Mouse (Mus musculus): ENCODE data around the gene Leap2. TPM values are rescaled to one million over a fixed set of nuclear protein-coding genes. Genes with fewer than 3 reads are reported as not detected.

The Leap2 gene
- total and polyA plus RNA-seq, 2 experiments from 2014 or later: not detected

GRCm38 (mm10) chr11:53418048-53418447 is 4.9 kb downstream of the Leap2 start:
- Histone ChIP-seq H3K27ac (ENCODE audit: low read depth, low read length) (no peak overlapping the region), H3K9me3 (ENCODE audit: low read length) (no peaks in the 10 kb centered on the region), H3K4me1 (ENCODE audit: insufficient read depth) (no peaks in the 10 kb centered on the region), H3K27me3 (ENCODE audit: insufficient read depth, low read length) (no peaks in the 10 kb centered on the region), H3K4me2 (ENCODE audit: low read depth) (no peak overlapping the region), H3K9ac (no peak overlapping the region), H3K4me3 (ENCODE audit: low read depth, low read length) (no peak overlapping the region), H3K36me3 (ENCODE audit: insufficient read depth) (peaks cover 70% of the 10 kb centered on the region)
- ATAC-seq: no peak
- TF ChIP-seq CTCF (IDR thresholded peaks at IDR 0.05; ENCODE audit: low read depth): no peak
- no peak for DNase-seq

- DNase-seq: no peak
- Histone ChIP-seq H3K4me1 (ENCODE audit: insufficient read depth) (no peaks in the 10 kb centered on the region), H3K4me2 (ENCODE audit: low read depth) (no peak overlapping the region), H3K27me3 (ENCODE audit: insufficient read depth, low read length) (no peaks in the 10 kb centered on the region), H3K4me3 (ENCODE audit: low read depth, low read length) (no peak overlapping the region), H3K9me3 (ENCODE audit: low read length) (no peaks in the 10 kb centered on the region), H3K9ac (no peak overlapping the region), H3K36me3 (ENCODE audit: insufficient read depth) (peaks cover 85% of the 10 kb centered on the region), H3K27ac (ENCODE audit: low read depth, low read length) (no peak overlapping the region)
- WGBS: 94% methylated on average over 4 of the region's 4 CpGs
- no peak for TF ChIP-seq CTCF (IDR thresholded peaks at IDR 0.05; ENCODE audit: low read depth)
- ATAC-seq: no peak
Observed at GRCm38 (mm10) chr11:53413871-53414270, 9.1 kb downstream of the Leap2 start.

GRCm38 (mm10) chr11:53411738-53412137 is 11.2 kb downstream of the Leap2 start:
- ATAC-seq: no peak
- Histone ChIP-seq H3K27ac (ENCODE audit: low read depth, low read length) (no peak overlapping the region), H3K27me3 (ENCODE audit: insufficient read depth, low read length) (no peaks in the 10 kb centered on the region), H3K4me3 (ENCODE audit: low read depth, low read length) (no peak overlapping the region), H3K4me1 (ENCODE audit: insufficient read depth) (no peaks in the 10 kb centered on the region), H3K36me3 (ENCODE audit: insufficient read depth) (peaks cover 79% of the 10 kb centered on the region), H3K9ac (no peak overlapping the region), H3K4me2 (ENCODE audit: low read depth) (no peak overlapping the region), H3K9me3 (ENCODE audit: low read length) (no peaks in the 10 kb centered on the region)
- peak; percentile 32 for DNase-seq
- TF ChIP-seq CTCF (IDR thresholded peaks at IDR 0.05; ENCODE audit: low read depth): peak; percentile 67

GRCm38 (mm10) chr11:53403638-53404037 is 19.3 kb downstream of the Leap2 start:
- Histone ChIP-seq H3K36me3 (ENCODE audit: insufficient read depth) (peaks cover 64% of the 10 kb centered on the region), H3K27me3 (ENCODE audit: insufficient read depth, low read length) (no peaks in the 10 kb centered on the region), H3K27ac (ENCODE audit: low read depth, low read length) (no peak overlapping the region), H3K4me3 (ENCODE audit: low read depth, low read length) (no peak overlapping the region), H3K9me3 (ENCODE audit: low read length) (no peaks in the 10 kb centered on the region), H3K4me2 (ENCODE audit: low read depth) (no peak overlapping the region), H3K9ac (no peak overlapping the region), H3K4me1 (ENCODE audit: insufficient read depth) (no peaks in the 10 kb centered on the region)
- TF ChIP-seq CTCF (IDR thresholded peaks at IDR 0.05; ENCODE audit: low read depth): no peak
- DNase-seq (no peak), ATAC-seq (no peak)
- 100% methylated on average over 1 of the region's 1 CpGs for WGBS

GRCm38 (mm10) chr11:53393856-53394255 is 29.1 kb downstream of the Leap2 start:
- H3K4me1 ChIP-seq (ENCODE audit: insufficient read depth): no peaks in the 10 kb centered on the region
- ATAC-seq: no peak
- no peak overlapping the region for H3K4me2 ChIP-seq (ENCODE audit: low read depth)
- no peak for TF ChIP-seq CTCF (IDR thresholded peaks at IDR 0.05; ENCODE audit: low read depth)
- H3K9ac ChIP-seq: no peak overlapping the region
- H3K4me3 ChIP-seq (ENCODE audit: low read depth, low read length): no peak overlapping the region
- 94% methylated on average over 1 of the region's 1 CpGs for WGBS
- peaks cover 25% of the 10 kb centered on the region for H3K36me3 ChIP-seq (ENCODE audit: insufficient read depth)
- no peaks in the 10 kb centered on the region for H3K9me3 ChIP-seq (ENCODE audit: low read length)
- H3K27ac ChIP-seq (ENCODE audit: low read depth, low read length): no peak overlapping the region
- DNase-seq: no peak
- no peaks in the 10 kb centered on the region for H3K27me3 ChIP-seq (ENCODE audit: insufficient read depth, low read length)

GRCm38 (mm10) chr11:53383758-53384428 is 39.1 kb downstream of the Leap2 start:
- WGBS: 97% methylated on average over 2 of the region's 2 CpGs
- no peak for DNase-seq

GRCm38 (mm10) chr11:53378918-53379317 is 44.1 kb downstream of the Leap2 start:
- no peak overlapping the region for H3K4me3 ChIP-seq (ENCODE audit: low read depth, low read length)
- no peak overlapping the region for H3K9ac ChIP-seq
- H3K4me2 ChIP-seq (ENCODE audit: low read depth): no peak overlapping the region
- H3K27me3 ChIP-seq (ENCODE audit: insufficient read depth, low read length): no peaks in the 10 kb centered on the region
- TF ChIP-seq CTCF (IDR thresholded peaks at IDR 0.05; ENCODE audit: low read depth): no peak
- H3K9me3 ChIP-seq (ENCODE audit: low read length): no peaks in the 10 kb centered on the region
- peaks cover 19% of the 10 kb centered on the region for H3K36me3 ChIP-seq (ENCODE audit: insufficient read depth)
- no peaks in the 10 kb centered on the region for H3K4me1 ChIP-seq (ENCODE audit: insufficient read depth)
- WGBS: 93% methylated on average over 1 of the region's 1 CpGs
- no peak overlapping the region for H3K27ac ChIP-seq (ENCODE audit: low read depth, low read length)
- ATAC-seq: no peak
- DNase-seq: no peak

More at GRCm38 (mm10) chr11:53383758-53384428, 39.1 kb downstream of the Leap2 start:
- no peak for ATAC-seq
- no peak for TF ChIP-seq CTCF (IDR thresholded peaks at IDR 0.05; ENCODE audit: low read depth)
- H3K4me1 ChIP-seq (ENCODE audit: insufficient read depth): no peaks in the 10 kb centered on the region
- no peak overlapping the region for H3K4me2 ChIP-seq (ENCODE audit: low read depth)
- no peak overlapping the region for H3K4me3 ChIP-seq (ENCODE audit: low read depth, low read length)
- H3K9ac ChIP-seq: no peak overlapping the region
- H3K9me3 ChIP-seq (ENCODE audit: low read length): no peaks in the 10 kb centered on the region
- H3K27ac ChIP-seq (ENCODE audit: low read depth, low read length): no peak overlapping the region
- H3K36me3 ChIP-seq (ENCODE audit: insufficient read depth): peaks cover 21% of the 10 kb centered on the region
- H3K27me3 ChIP-seq (ENCODE audit: insufficient read depth, low read length): no peaks in the 10 kb centered on the region

Small RNA genes lying within 50 kb of the gene (microRNA-seq; reads per million reads assigned to microRNA genes)
- 0.39 to 0.49 reads per million in 2 experiments for gene Mir6920

Other genes starting within 250 kb of the Leap2 start
- gene Hspa4, start 122.7 kb downstream of the Leap2 start, total RNA-seq (2014; rRNA removed): 112 and 138 TPM in 2 replicates
- 42.1 and 46.9 TPM in 2 replicates for gene Hspa4, start 122.7 kb downstream of the Leap2 start, polyA plus RNA-seq (2015; fragmentation: Nextera tagmentation; extraction: Ambion mirVana)
- gene Zcchc10, start 98.5 kb downstream of the Leap2 start, total RNA-seq (2014; rRNA removed): 0.86 and 2.8 TPM in 2 replicates
- 16.0 and 17.1 TPM in 2 replicates for gene Zcchc10, start 98.5 kb downstream of the Leap2 start, polyA plus RNA-seq (2015; fragmentation: Nextera tagmentation; extraction: Ambion mirVana)
- gene Aff4, start 72.3 kb downstream of the Leap2 start, total RNA-seq (2014; rRNA removed): 110 and 147 TPM in 2 replicates
- 67.0 and 98.5 TPM in 2 replicates for gene Aff4, start 72.3 kb downstream of the Leap2 start, polyA plus RNA-seq (2015; fragmentation: Nextera tagmentation; extraction: Ambion mirVana)
- gene Uqcrq, start 7.7 kb upstream of the Leap2 start, total RNA-seq (2014; rRNA removed): 20.6 and 30.5 TPM in 2 replicates
- gene Uqcrq, start 7.7 kb upstream of the Leap2 start, polyA plus RNA-seq (2015; fragmentation: Nextera tagmentation; extraction: Ambion mirVana): 822 and 1,049 TPM in 2 replicates
- 0.67 and 2.3 TPM in 2 replicates for gene Gdf9, start 7.9 kb upstream of the Leap2 start, total RNA-seq (2014; rRNA removed)
- gene Gdf9, start 7.9 kb upstream of the Leap2 start, polyA plus RNA-seq (2015; fragmentation: Nextera tagmentation; extraction: Ambion mirVana): 2.0 and 3.0 TPM in 2 replicates
- not detected in 2 replicates for gene Gm10447, start 33.9 kb upstream of the Leap2 start, total RNA-seq (2014; rRNA removed)
- gene Gm10447, start 33.9 kb upstream of the Leap2 start, polyA plus RNA-seq (2015; fragmentation: Nextera tagmentation; extraction: Ambion mirVana): not detected in 2 replicates
- gene Shroom1, start 34.0 kb upstream of the Leap2 start, total RNA-seq (2014; rRNA removed): 3.0 and 4.9 TPM in 2 replicates
- 2.0 TPM in 2 replicates for gene Shroom1, start 34.0 kb upstream of the Leap2 start, polyA plus RNA-seq (2015; fragmentation: Nextera tagmentation; extraction: Ambion mirVana)
- gene Gm9837, start 47.3 kb upstream of the Leap2 start, total RNA-seq (2014; rRNA removed): 1.7 TPM in 1 of 2 replicates, not detected in the other
- not detected in 2 replicates for gene Gm9837, start 47.3 kb upstream of the Leap2 start, polyA plus RNA-seq (2015; fragmentation: Nextera tagmentation; extraction: Ambion mirVana)
- not detected in 2 replicates for gene Gm9945, start 57.0 kb upstream of the Leap2 start, total RNA-seq (2014; rRNA removed)
- gene Gm9945, start 57.0 kb upstream of the Leap2 start, polyA plus RNA-seq (2015; fragmentation: Nextera tagmentation; extraction: Ambion mirVana): 0.15 and 0.28 TPM in 2 replicates
- gene Sowaha, start 57.1 kb upstream of the Leap2 start, total RNA-seq (2014; rRNA removed): 13.2 and 13.5 TPM in 2 replicates
- gene Sowaha, start 57.1 kb upstream of the Leap2 start, polyA plus RNA-seq (2015; fragmentation: Nextera tagmentation; extraction: Ambion mirVana): 5.0 and 7.9 TPM in 2 replicates
- 37.2 and 40.9 TPM in 2 replicates for gene Sept8, start 96.1 kb upstream of the Leap2 start, total RNA-seq (2014; rRNA removed)
- gene Sept8, start 96.1 kb upstream of the Leap2 start, polyA plus RNA-seq (2015; fragmentation: Nextera tagmentation; extraction: Ambion mirVana): 13.5 and 18.2 TPM in 2 replicates
- 103 and 118 TPM in 2 replicates for gene Kif3a, start 144.2 kb upstream of the Leap2 start, total RNA-seq (2014; rRNA removed)
- 241 and 330 TPM in 2 replicates for gene Kif3a, start 144.2 kb upstream of the Leap2 start, polyA plus RNA-seq (2015; fragmentation: Nextera tagmentation; extraction: Ambion mirVana)
- not detected in 2 replicates for gene Il4, start 195.5 kb upstream of the Leap2 start, total RNA-seq (2014; rRNA removed)
- 2.5 and 3.4 TPM in 2 replicates for gene Il4, start 195.5 kb upstream of the Leap2 start, polyA plus RNA-seq (2015; fragmentation: Nextera tagmentation; extraction: Ambion mirVana)
- not detected in 2 replicates for gene Il13, start 211.5 kb upstream of the Leap2 start, total RNA-seq (2014; rRNA removed)
- gene Il13, start 211.5 kb upstream of the Leap2 start, polyA plus RNA-seq (2015; fragmentation: Nextera tagmentation; extraction: Ambion mirVana): not detected in 2 replicates